In genomic region chr2:91986071-91986470, GRCm38 (mm10) we compare ENCODE assay signal across 9 mouse cellular contexts. TPM values are rescaled to one million over a fixed set of nuclear protein-coding genes. Genes with fewer than 3 reads are reported as not detected.
DNase-seq lines count a peak whose midpoint lies in the region; ATAC-seq lines count a peak whose summit lies in the region.
"Had no signal": no experiment of that assay in that cellular context is flagged by ENCODE, and none has a peak within 500 bp of the region (broad histone marks: within the 10 kb centered on the region; RNA-seq: fewer than 3 reads in every experiment).

No protein-coding gene starts in this region.

- DNase-seq in cerebellum, postnatal 4 days (ENCODE audit: low spot score in 2 of 2), result no peak
- DNase-seq in midbrain, embryonic 11.5 days (ENCODE audit: low spot score, missing footprints), result peak; percentile 86
- peak; percentile 62 for DNase-seq in induced T-regulatory cell, adult 2 months (ENCODE audit: low read depth)
- DNase-seq in right cerebral cortex, postnatal 4 days, result no peak
- DNase-seq in ovary, postnatal 14 days (ENCODE audit: low spot score), result no peak

- H3K27me3 ChIP-seq in midbrain, embryonic 11.5 days (ENCODE audit: control insufficient read depth, insufficient read depth, low read length), result peaks cover 3% of the 10 kb centered on the region; the same call in 1 of the 2 replicates
- peaks cover 21% of the 10 kb centered on the region for H3K27me3 ChIP-seq in midbrain, embryonic 13.5 days
- H3K27me3 ChIP-seq: embryonic facial prominence, embryonic 13.5 days had no signal

- no peak overlapping the region for H3K27ac ChIP-seq in midbrain, embryonic 11.5 days (ENCODE audit: low read depth, low read length)
- H3K27ac ChIP-seq in midbrain, embryonic 13.5 days, result no peak overlapping the region
- H3K27ac ChIP-seq: embryonic facial prominence, embryonic 13.5 days had no signal

- H3K36me3 ChIP-seq in midbrain, embryonic 11.5 days (ENCODE audit: control insufficient read depth, insufficient read depth, low read length), result no peaks in the 10 kb centered on the region
- no peaks in the 10 kb centered on the region for H3K36me3 ChIP-seq in midbrain, embryonic 13.5 days

- WGBS in midbrain, embryonic 11.5 days, result 7% methylated on average over 5 of the region's 5 CpGs
- 2% methylated on average over 5 of the region's 5 CpGs for WGBS in midbrain, embryonic 13.5 days

- H3K4me3 ChIP-seq in midbrain, embryonic 11.5 days (ENCODE audit: low read depth, low read length), result no peak overlapping the region
- H3K4me3 ChIP-seq in midbrain, embryonic 13.5 days (replicated peaks), result no peak overlapping the region
- H3K4me3 ChIP-seq: embryonic facial prominence, embryonic 13.5 days had no signal

- peak; percentile 60; the same call in 1 of the 2 replicates for ATAC-seq in cerebellum, adult (ENCODE audit: insufficient number of reproducible peaks, low FRiP score, low TSS enrichment)
- ATAC-seq in midbrain, embryonic 11.5 days (ENCODE audit: low FRiP score), result peak; percentile 28; the same call in 1 of the 2 replicates
- no peak for ATAC-seq in midbrain, embryonic 13.5 days
- ATAC-seq in megakaryocyte, adult 5-6 weeks (ENCODE audit: poor library complexity, severe bottlenecking), result peak; percentile 67

- H3K9ac ChIP-seq in midbrain, embryonic 11.5 days (ENCODE audit: low read length), result no peak overlapping the region
- H3K9ac ChIP-seq in midbrain, embryonic 13.5 days (replicated peaks), result no peak overlapping the region
- H3K9ac ChIP-seq: embryonic facial prominence, embryonic 13.5 days had no signal

- H3K9me3 ChIP-seq in midbrain, embryonic 11.5 days (ENCODE audit: control insufficient read depth, low read length), result no peaks in the 10 kb centered on the region
- H3K9me3 ChIP-seq in midbrain, embryonic 13.5 days, result no peaks in the 10 kb centered on the region
- H3K9me3 ChIP-seq: embryonic facial prominence, embryonic 13.5 days had no signal

- peaks cover 9% of the 10 kb centered on the region; the same call in 1 of the 2 replicates for H3K4me1 ChIP-seq in midbrain, embryonic 11.5 days (ENCODE audit: control insufficient read depth, insufficient read depth, low read length)
- H3K4me1 ChIP-seq in midbrain, embryonic 13.5 days (replicated peaks), result peaks cover 12% of the 10 kb centered on the region

- H3K4me2 ChIP-seq in midbrain, embryonic 11.5 days, result no peak overlapping the region
- no peak overlapping the region for H3K4me2 ChIP-seq in midbrain, embryonic 13.5 days (replicated peaks)
- H3K4me2 ChIP-seq: embryonic facial prominence, embryonic 13.5 days had no signal

RNA-seq across cellular contexts. Expression of gene Dgkz, which starts 10.4 kb away (rescaled TPM):
- polyA plus RNA-seq in midbrain, embryonic 11.5 days (2014; fragmentation: Nextera tagmentation; extraction: Ambion mirVana), result 19.2 and 23.7 TPM in 2 replicates
- 21.4 and 26.4 TPM in 2 replicates for polyA plus RNA-seq in midbrain, embryonic 13.5 days (2015; fragmentation: Nextera tagmentation; extraction: Ambion mirVana)
- total RNA-seq in megakaryocyte, adult 5-6 weeks (2015), result 94.1 and 114 TPM in 2 replicates
- 66.4 and 80.4 TPM in 2 replicates for total RNA-seq in megakaryocyte, adult 5-6 weeks (2017)

RNA-seq across cellular contexts. Expression of gene Creb3l1, which starts 38.2 kb away (rescaled TPM):
- 2.0 and 2.1 TPM in 2 replicates for polyA plus RNA-seq in midbrain, embryonic 11.5 days (2014; fragmentation: Nextera tagmentation; extraction: Ambion mirVana)
- 0.98 and 1.2 TPM in 2 replicates for polyA plus RNA-seq in midbrain, embryonic 13.5 days (2015; fragmentation: Nextera tagmentation; extraction: Ambion mirVana)
- 2.7 and 4.8 TPM in 2 replicates for total RNA-seq in megakaryocyte, adult 5-6 weeks (2015)
- total RNA-seq in megakaryocyte, adult 5-6 weeks (2017), result 0.51 and 1.2 TPM in 2 replicates

RNA-seq across cellular contexts. Expression of gene Gm9821, which starts 40.6 kb away (rescaled TPM):
- 0.25 TPM in 1 of 2 replicates, not detected in the other for polyA plus RNA-seq in midbrain, embryonic 11.5 days (2014; fragmentation: Nextera tagmentation; extraction: Ambion mirVana)
- polyA plus RNA-seq in midbrain, embryonic 13.5 days (2015; fragmentation: Nextera tagmentation; extraction: Ambion mirVana), result 0.38 TPM in 1 of 2 replicates, not detected in the other
- total RNA-seq in megakaryocyte, adult 5-6 weeks (2015), result not detected in 2 replicates
- 0.69 TPM in 1 of 2 replicates, not detected in the other for total RNA-seq in megakaryocyte, adult 5-6 weeks (2017)

RNA-seq across cellular contexts. Expression of gene Mdk, which starts 54.0 kb away (rescaled TPM):
- polyA plus RNA-seq in midbrain, embryonic 11.5 days (2014; fragmentation: Nextera tagmentation; extraction: Ambion mirVana), result 926 and 968 TPM in 2 replicates
- 322 and 354 TPM in 2 replicates for polyA plus RNA-seq in midbrain, embryonic 13.5 days (2015; fragmentation: Nextera tagmentation; extraction: Ambion mirVana)
- total RNA-seq in megakaryocyte, adult 5-6 weeks (2015), result 1.3 and 2.2 TPM in 2 replicates
- not detected in 2 replicates for total RNA-seq in megakaryocyte, adult 5-6 weeks (2017)

RNA-seq across cellular contexts. Expression of gene Chrm4, which starts 59.0 kb away (rescaled TPM):
- polyA plus RNA-seq in midbrain, embryonic 11.5 days (2014; fragmentation: Nextera tagmentation; extraction: Ambion mirVana), result 0.26 and 0.37 TPM in 2 replicates
- polyA plus RNA-seq in midbrain, embryonic 13.5 days (2015; fragmentation: Nextera tagmentation; extraction: Ambion mirVana), result 0.36 and 0.54 TPM in 2 replicates
- not detected in 2 replicates for total RNA-seq in megakaryocyte, adult 5-6 weeks (2015)
- not detected in 2 replicates for total RNA-seq in megakaryocyte, adult 5-6 weeks (2017)

Comparison
In these comparisons a context has a peak if more than half of its experiments do, and no peak if none do; other contexts are left out.
1. DNase-seq: peak in midbrain, embryonic 11.5 days (single experiment) and induced T-regulatory cell, adult 2 months (single experiment); none in cerebellum, postnatal 4 days (0 of 2), right cerebral cortex, postnatal 4 days (single experiment) and ovary, postnatal 14 days (single experiment).